Mouse (Mus musculus): ENCODE results near the gene Rab37.
A peak's percentile ranks its signal among the peaks of the same experiment; 100 is the strongest.

Rab37 gene

GRCm38 (mm10) chr11:115091362-115091901 is at the start of gene Rab37:
Rab37 (plus strand) TSS chr11:115091431.
- Histone ChIP-seq H3K27me3 (ENCODE audit: insufficient read depth, low read length) (peaks cover 37% of the 10 kb centered on the region), H3K4me3 (replicated peaks; ENCODE audit: low read length) (peak within 1 kb of the TSS; percentile 73), H3K4me1 (replicated peaks; ENCODE audit: low read depth, low read length) (peaks cover 29% of the 10 kb centered on the region), H3K9me3 (ENCODE audit: low read length) (peaks cover 9% of the 10 kb centered on the region; the same call in 1 of the 2 replicates), H3K36me3 (ENCODE audit: insufficient read depth, low read length) (no peaks in the 10 kb centered on the region; the same call in 1 of the 2 replicates)
- TF ChIP-seq CTCF (conservative IDR thresholded peaks at IDR 0.05; ENCODE audit: low read length) = no peak

DNA sequence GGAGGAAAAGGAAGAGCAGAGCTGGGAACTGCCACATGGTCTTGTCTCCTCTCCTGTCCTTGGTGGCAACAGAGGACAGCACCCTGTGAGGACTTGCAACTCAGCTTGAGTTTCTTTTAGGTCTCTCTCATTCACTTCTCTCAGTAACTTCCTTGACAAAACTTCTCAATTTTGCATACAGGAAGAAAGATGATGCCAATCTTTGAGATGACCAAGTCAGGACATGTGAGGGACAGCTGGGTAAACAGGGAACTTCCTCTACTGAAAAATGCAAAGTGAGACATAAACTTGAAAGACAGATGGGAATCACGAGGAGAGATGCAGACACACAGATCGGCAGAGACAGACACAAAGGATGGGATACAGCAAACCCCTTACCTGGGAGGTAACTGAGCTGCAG is 43.0 kb upstream of the Rab37 start, which contains the start of gene Cd300ld3:
TSS of gene Cd300ld3 (minus strand) at position 151 of the 400 bp plus-strand sequence.
- Histone ChIP-seq H3K27me3 (ENCODE audit: insufficient read depth, low read length) (peaks cover 6% of the 10 kb centered on the region; the same call in 1 of the 2 replicates), H3K9me3 (ENCODE audit: low read length) (no peaks in the 10 kb centered on the region), H3K4me1 (replicated peaks; ENCODE audit: low read depth, low read length) (peaks cover 18% of the 10 kb centered on the region), H3K36me3 (ENCODE audit: insufficient read depth, low read length) (no peaks in the 10 kb centered on the region), H3K4me3 (replicated peaks; ENCODE audit: low read length) (no peak within 1 kb of the TSS)
- TF ChIP-seq CTCF (conservative IDR thresholded peaks at IDR 0.05; ENCODE audit: low read length) = no peak
- no peak for TF ChIP-seq NANOG (IDR thresholded peaks at IDR 0.05; ENCODE audit: borderline replicate concordance, low read length)
- TF ChIP-seq POU5F1 (IDR thresholded peaks at IDR 0.05; ENCODE audit: borderline replicate concordance, low read length) = no peak

DNA sequence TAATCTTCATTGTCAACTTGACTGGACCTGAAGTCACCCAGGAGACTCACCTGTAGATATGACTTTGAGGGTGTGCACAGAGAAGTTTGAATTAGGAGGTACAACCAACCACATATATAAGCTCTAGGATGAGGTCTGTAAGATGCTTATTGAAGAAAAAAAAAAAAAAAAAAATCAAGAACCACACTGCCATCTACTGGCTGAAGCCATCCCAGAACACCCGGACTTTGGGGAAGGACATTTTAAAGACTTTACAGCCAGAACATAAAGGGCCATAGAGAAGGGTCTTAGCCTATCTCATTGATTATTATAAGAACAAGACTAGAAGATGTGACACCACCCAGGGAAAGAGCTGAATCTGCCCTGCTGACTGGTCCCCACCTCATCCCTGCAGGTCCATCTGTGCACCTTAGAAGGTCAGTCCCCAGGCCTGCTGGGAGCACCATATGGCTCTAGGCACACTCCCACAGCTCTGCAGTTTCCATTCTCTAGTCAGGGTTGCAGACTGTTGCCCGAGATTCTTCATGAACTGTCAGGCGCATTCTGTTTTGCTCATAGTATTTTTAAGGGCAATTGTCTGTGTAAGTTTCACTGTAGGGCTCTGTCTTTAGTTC is 41.8 kb upstream of the Rab37 start:
- peaks cover 28% of the 10 kb centered on the region for H3K4me1 ChIP-seq (replicated peaks; ENCODE audit: low read depth, low read length)
- no peaks in the 10 kb centered on the region for H3K9me3 ChIP-seq (ENCODE audit: low read length)
- no peak overlapping the region for H3K4me3 ChIP-seq (replicated peaks; ENCODE audit: low read length)
- H3K27me3 ChIP-seq (ENCODE audit: insufficient read depth, low read length) = peaks cover 6% of the 10 kb centered on the region; the same call in 1 of the 2 replicates
- no peaks in the 10 kb centered on the region for H3K36me3 ChIP-seq (ENCODE audit: insufficient read depth, low read length)
- peak; percentile 58 for TF ChIP-seq CTCF (conservative IDR thresholded peaks at IDR 0.05; ENCODE audit: low read length)
- TF ChIP-seq POU5F1 (IDR thresholded peaks at IDR 0.05; ENCODE audit: borderline replicate concordance, low read length) = no peak

DNA sequence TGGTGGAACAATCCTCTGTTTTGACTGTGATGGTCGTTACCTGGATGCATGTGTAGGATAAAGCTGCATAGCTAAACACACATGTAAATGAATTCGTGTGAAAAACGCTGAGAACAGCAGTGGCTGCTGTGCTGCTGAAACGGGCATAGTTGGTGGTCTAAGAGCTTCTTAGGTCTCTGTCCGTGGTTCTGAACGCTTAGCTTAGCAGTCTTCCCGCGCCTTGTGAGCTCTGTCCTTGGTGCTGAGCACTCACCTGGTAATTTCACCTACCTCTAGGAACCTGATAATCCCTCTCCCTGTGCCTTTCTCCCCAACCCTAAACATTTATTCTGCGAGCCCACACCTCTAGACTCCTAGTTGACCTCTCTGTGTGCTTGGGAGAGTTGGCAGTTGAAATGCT is 39.0 kb upstream of the Rab37 start:
- Histone ChIP-seq H3K4me3 (replicated peaks; ENCODE audit: low read length) (no peak overlapping the region), H3K27me3 (ENCODE audit: insufficient read depth, low read length) (peaks cover 2% of the 10 kb centered on the region; the same call in 1 of the 2 replicates), H3K36me3 (ENCODE audit: insufficient read depth, low read length) (no peaks in the 10 kb centered on the region), H3K9me3 (ENCODE audit: low read length) (no peaks in the 10 kb centered on the region), H3K4me1 (replicated peaks; ENCODE audit: low read depth, low read length) (peaks cover 36% of the 10 kb centered on the region)
- no peak for TF ChIP-seq CTCF (conservative IDR thresholded peaks at IDR 0.05; ENCODE audit: low read length)
- TF ChIP-seq NANOG (IDR thresholded peaks at IDR 0.05; ENCODE audit: borderline replicate concordance, low read length) = no peak
- TF ChIP-seq POU5F1 (IDR thresholded peaks at IDR 0.05; ENCODE audit: borderline replicate concordance, low read length) = no peak

DNA sequence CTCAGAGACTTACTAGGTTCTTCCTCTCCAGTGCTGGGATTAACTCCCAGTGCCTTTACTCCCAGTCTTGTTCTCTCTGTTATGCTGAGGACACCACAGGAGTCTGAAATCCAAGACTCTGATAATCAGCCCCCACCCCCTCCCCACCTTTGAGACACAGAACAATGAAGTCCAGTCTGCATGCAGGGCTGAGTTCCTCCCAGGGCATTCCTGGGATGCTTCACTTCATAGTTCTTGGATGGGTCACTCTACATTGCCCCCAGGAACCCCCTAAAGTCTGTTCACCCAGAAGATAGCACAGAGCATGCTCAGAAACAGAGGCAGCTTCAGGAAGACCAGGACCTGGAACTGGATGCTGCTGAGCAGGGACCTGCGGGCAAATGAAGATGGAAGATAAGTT is 38.2 kb upstream of the Rab37 start:
- Histone ChIP-seq H3K4me3 (replicated peaks; ENCODE audit: low read length) (0 out of 2 replicates have a peak overlapping the region, but pooled peaks have one; percentile 2), H3K4me1 (replicated peaks; ENCODE audit: low read depth, low read length) (peaks cover 36% of the 10 kb centered on the region), H3K27me3 (ENCODE audit: insufficient read depth, low read length) (no peaks in the 10 kb centered on the region; the same call in 1 of the 2 replicates), H3K9me3 (ENCODE audit: low read length) (no peaks in the 10 kb centered on the region), H3K36me3 (ENCODE audit: insufficient read depth, low read length) (no peaks in the 10 kb centered on the region)
- peak; percentile 64; the same call in 1 of the 2 replicates for TF ChIP-seq NANOG (IDR thresholded peaks at IDR 0.05; ENCODE audit: borderline replicate concordance, low read length)
- TF ChIP-seq POU5F1 (IDR thresholded peaks at IDR 0.05; ENCODE audit: borderline replicate concordance, low read length) = no peak
- no peak for TF ChIP-seq CTCF (conservative IDR thresholded peaks at IDR 0.05; ENCODE audit: low read length)

GRCm38 (mm10) chr11:115054537-115054936 is 36.7 kb upstream of the Rab37 start:
- H3K9me3 ChIP-seq (ENCODE audit: low read length) = no peaks in the 10 kb centered on the region
- no peaks in the 10 kb centered on the region for H3K36me3 ChIP-seq (ENCODE audit: insufficient read depth, low read length)
- peaks cover 7% of the 10 kb centered on the region for H3K27me3 ChIP-seq (ENCODE audit: insufficient read depth, low read length)
- H3K4me3 ChIP-seq (replicated peaks; ENCODE audit: low read length) = no peak overlapping the region
- TF ChIP-seq CTCF (conservative IDR thresholded peaks at IDR 0.05; ENCODE audit: low read length) = no peak
- TF ChIP-seq POU5F1 (IDR thresholded peaks at IDR 0.05; ENCODE audit: borderline replicate concordance, low read length) = no peak
- no peak for TF ChIP-seq NANOG (IDR thresholded peaks at IDR 0.05; ENCODE audit: borderline replicate concordance, low read length)
- H3K4me1 ChIP-seq (replicated peaks; ENCODE audit: low read depth, low read length) = peaks cover 35% of the 10 kb centered on the region

DNA sequence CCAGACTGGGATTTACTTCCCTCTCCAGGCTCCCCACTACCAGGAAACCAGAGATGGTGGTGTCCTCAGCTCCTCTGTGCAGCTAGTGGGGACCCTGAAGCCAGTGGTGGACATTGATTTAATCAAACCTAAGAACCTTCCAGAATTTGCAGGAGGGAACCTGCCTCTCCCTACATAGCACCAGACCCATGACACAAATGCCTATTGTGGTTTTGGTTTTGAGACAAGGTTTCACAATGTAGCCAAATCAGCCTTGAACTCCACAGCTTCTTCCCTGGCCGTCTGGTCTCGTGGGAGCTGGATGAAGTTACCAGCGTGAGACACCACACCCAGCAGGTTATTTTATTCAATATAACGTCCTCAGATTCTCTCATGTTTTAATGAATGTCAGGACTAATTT is 32.5 kb upstream of the Rab37 start:
- no peaks in the 10 kb centered on the region for H3K9me3 ChIP-seq (ENCODE audit: low read length)
- peaks cover 12% of the 10 kb centered on the region for H3K27me3 ChIP-seq (ENCODE audit: insufficient read depth, low read length)
- no peak overlapping the region for H3K4me3 ChIP-seq (replicated peaks; ENCODE audit: low read length)
- TF ChIP-seq POU5F1 (IDR thresholded peaks at IDR 0.05; ENCODE audit: borderline replicate concordance, low read length) (no peak), NANOG (IDR thresholded peaks at IDR 0.05; ENCODE audit: borderline replicate concordance, low read length) (no peak), CTCF (conservative IDR thresholded peaks at IDR 0.05; ENCODE audit: low read length) (no peak)
- peaks cover 19% of the 10 kb centered on the region for H3K4me1 ChIP-seq (replicated peaks; ENCODE audit: low read depth, low read length)
- H3K36me3 ChIP-seq (ENCODE audit: insufficient read depth, low read length) = no peaks in the 10 kb centered on the region

DNA sequence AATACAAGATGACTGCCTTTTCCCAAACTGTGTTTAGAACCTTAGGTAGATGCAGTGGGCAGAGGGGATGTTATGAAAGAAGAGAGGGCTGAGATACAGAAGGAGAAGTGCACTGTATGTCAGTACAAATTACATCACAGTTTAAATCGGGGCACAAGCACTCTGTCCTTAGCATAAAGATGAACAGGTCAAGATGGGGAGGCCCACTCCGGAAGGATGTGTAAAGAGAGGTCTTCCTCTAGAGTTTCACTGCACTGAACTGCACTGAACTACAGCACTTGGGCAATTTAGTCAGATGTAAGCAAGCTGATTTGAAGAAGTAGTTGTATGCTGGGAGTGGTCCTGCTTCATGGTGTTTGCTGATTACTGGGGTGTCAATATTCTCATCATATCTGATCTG is 31.4 kb upstream of the Rab37 start:
- Histone ChIP-seq H3K27me3 (ENCODE audit: insufficient read depth, low read length) (peaks cover 12% of the 10 kb centered on the region), H3K4me1 (replicated peaks; ENCODE audit: low read depth, low read length) (peaks cover 9% of the 10 kb centered on the region), H3K4me3 (replicated peaks; ENCODE audit: low read length) (no peak overlapping the region), H3K9me3 (ENCODE audit: low read length) (no peaks in the 10 kb centered on the region), H3K36me3 (ENCODE audit: insufficient read depth, low read length) (no peaks in the 10 kb centered on the region)
- TF ChIP-seq NANOG (IDR thresholded peaks at IDR 0.05; ENCODE audit: borderline replicate concordance, low read length) (no peak), POU5F1 (IDR thresholded peaks at IDR 0.05; ENCODE audit: borderline replicate concordance, low read length) (no peak), CTCF (conservative IDR thresholded peaks at IDR 0.05; ENCODE audit: low read length) (no peak)

Measured in E14TG2a.4 (cell line).